Mouse (Mus musculus) heart, postnatal 36 days (tissue): ENCODE measurements at regions not wholly inside any gene's neighbourhood (a gene's known extent, or its start where the extent isn't known, plus 50 kb on each side); places are given as distances from the start of the nearest gene placed in this dataset.
"Not testable (repeated sequence)": the region's sequence is repeated elsewhere in the genome, so short reads cannot be mapped to it uniquely, and the experiment has no call there.

Experiments
- DNase-seq, 2 experiments: peaks; one replicate each; pipeline ENCODE4 v3.0.0; 2021 to 2022
- intact Hi-C: fragments of 180-260 bp; cut with DNase I; formaldehyde crosslinking; loops from one replicate; pipeline ENCODE4 v1.15.1; 2025

DNA sequence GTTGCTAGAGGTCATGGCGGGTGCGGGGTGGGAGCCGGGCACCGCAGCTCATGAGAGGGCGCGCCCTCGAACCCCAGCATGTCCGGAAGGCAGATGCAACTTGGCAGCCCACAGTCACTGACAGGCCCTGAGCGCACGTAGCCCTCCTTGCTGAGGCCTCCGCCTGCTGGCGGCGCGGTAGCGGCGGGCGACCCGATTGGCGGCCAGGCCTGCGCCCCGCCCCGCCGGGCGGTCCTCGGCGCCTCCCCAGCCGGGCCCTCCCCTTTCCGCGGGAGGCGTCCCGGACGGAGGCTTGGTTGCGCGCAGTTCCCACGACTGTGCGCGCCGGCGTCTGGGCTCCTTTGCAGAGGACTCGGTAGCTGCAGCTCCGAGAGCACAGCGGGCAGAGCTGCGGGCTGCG, 301.9 kb downstream of the Hpcal1 start:
- peak; percentile 1 to 7 for DNase-seq
- intact Hi-C loops: not testable (repeated sequence)

- intact Hi-C loops, DNase-seq: not testable (repeated sequence)
Measured at GRCm38 (mm10) chr12:17993368-17993767, 302.7 kb downstream of the Hpcal1 start.
